Mouse (Mus musculus) limb, embryonic 12.5 days (tissue): ENCODE measurements around the gene Rabepk. TPM values are rescaled to one million over a fixed set of nuclear protein-coding genes. Genes with fewer than 3 reads are reported as not detected.

ENCODE experiments used
- ATAC-seq: fragments of 200-750 bp; cut with Nextera tagmentation; 2 replicates; pipeline ENCODE4 v1.8.0; 2017; ENCODE audit warnings: low read depth, moderate TSS enrichment; ENCODE audit not compliant: insufficient number of reproducible peaks, insufficient read depth, low FRiP score, low TSS enrichment
- H3K27ac ChIP-seq: fragments of 300-500 bp; sonication (generic); 2 replicates; pipeline ENCODE4 v1.5.1; 2016; ENCODE audit warnings: mild to moderate bottlenecking, moderate library complexity
- H3K27me3 ChIP-seq: fragments of 300-500 bp; sonication (generic); 2 replicates; pipeline ENCODE4 v1.6.1; 2016; ENCODE audit warnings: mild to moderate bottlenecking, moderate library complexity
- H3K36me3 ChIP-seq: fragments of 300-500 bp; sonication (generic); 2 replicates; pipeline ENCODE4 v1.6.1; 2016; ENCODE audit warnings: mild to moderate bottlenecking, moderate library complexity
- H3K4me1 ChIP-seq: fragments of 300-500 bp; sonication (generic); replicated peaks from 2 replicates; pipeline ENCODE4 v1.6.1; 2016
- H3K4me2 ChIP-seq: fragments of 300-500 bp; sonication (generic); 2 replicates; pipeline ENCODE4 v1.6.1; 2016; ENCODE audit warnings: mild to moderate bottlenecking, moderate library complexity
- H3K4me3 ChIP-seq: fragments of 300-500 bp; sonication (generic); replicated peaks from 2 replicates; pipeline ENCODE4 v1.5.1; 2016; ENCODE audit warnings: mild to moderate bottlenecking
- H3K9ac ChIP-seq: fragments of 300-500 bp; sonication (generic); replicated peaks from 2 replicates; pipeline ENCODE4 v1.6.1; 2016; ENCODE audit warnings: mild to moderate bottlenecking, moderate library complexity
- H3K9me3 ChIP-seq: fragments of 300-500 bp; sonication (generic); 2 replicates; pipeline ENCODE4 v1.6.1; 2016; ENCODE audit warnings: mild to moderate bottlenecking, moderate library complexity
- WGBS: fragments of 180-500 bp; shearing (Covaris S2); methylation state at CpG from one replicate; pipeline ENCODE4 v1.1.7; 2016; 5-methylcytosine and 5-hydroxymethylcytosine counted together
- polyA plus RNA-seq: library from polyadenylated mRNA; unstranded; fragments of >200 nt; fragmentation: Nextera tagmentation; extraction: Ambion mirVana; gene quantifications from 2 replicates; pipeline ENCODE4 v1.2.1, GENCODE M21; 2016

Gene Rabepk
- polyA plus RNA-seq, 1 experiment from 2014 or later: 33.4 TPM

- WGBS: 73% methylated on average over 1 of the region's 1 CpGs
- peaks cover 92% of the 10 kb centered on the region for H3K36me3 ChIP-seq
- H3K9me3 ChIP-seq: no peaks in the 10 kb centered on the region
- no peak overlapping the region for H3K4me3 ChIP-seq
- H3K27ac ChIP-seq: no peak overlapping the region
- H3K9ac ChIP-seq: no peak overlapping the region
- H3K27me3 ChIP-seq: no peaks in the 10 kb centered on the region
- peaks cover 42% of the 10 kb centered on the region for H3K4me1 ChIP-seq
- H3K4me2 ChIP-seq: peak overlapping the region; percentile 78
- no peak for ATAC-seq
Measured at GRCm38 (mm10) chr2:34777237-34777868, 22.4 kb downstream of the Rabepk start.

DNA sequence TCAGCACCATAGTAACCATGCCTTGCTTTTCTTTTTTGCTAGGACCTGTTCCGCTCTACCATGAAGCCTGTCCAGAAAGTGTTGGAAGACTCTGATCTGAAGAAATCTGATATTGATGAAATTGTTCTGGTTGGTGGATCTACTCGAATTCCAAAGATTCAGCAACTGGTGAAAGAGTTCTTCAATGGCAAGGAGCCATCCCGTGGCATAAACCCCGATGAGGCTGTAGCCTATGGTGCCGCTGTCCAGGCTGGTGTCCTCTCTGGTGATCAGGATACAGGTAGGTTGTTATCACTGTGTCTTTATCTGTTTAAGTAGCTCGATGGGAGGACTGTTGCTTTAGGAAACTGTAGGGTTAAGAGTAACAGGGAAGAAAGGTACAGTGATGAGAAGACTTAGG is 25.2 kb downstream of the Rabepk start:
- WGBS: 94% methylated on average over 6 of the region's 6 CpGs
- peak overlapping the region; percentile 78 for H3K4me2 ChIP-seq
- H3K27me3 ChIP-seq: no peaks in the 10 kb centered on the region
- peaks cover 49% of the 10 kb centered on the region for H3K4me1 ChIP-seq
- ATAC-seq: no peak
- peaks cover 69% of the 10 kb centered on the region for H3K36me3 ChIP-seq
- H3K9ac ChIP-seq: no peak overlapping the region
- H3K27ac ChIP-seq: no peak overlapping the region
- H3K9me3 ChIP-seq: no peaks in the 10 kb centered on the region
- peak overlapping the region; percentile 99 for H3K4me3 ChIP-seq

DNA sequence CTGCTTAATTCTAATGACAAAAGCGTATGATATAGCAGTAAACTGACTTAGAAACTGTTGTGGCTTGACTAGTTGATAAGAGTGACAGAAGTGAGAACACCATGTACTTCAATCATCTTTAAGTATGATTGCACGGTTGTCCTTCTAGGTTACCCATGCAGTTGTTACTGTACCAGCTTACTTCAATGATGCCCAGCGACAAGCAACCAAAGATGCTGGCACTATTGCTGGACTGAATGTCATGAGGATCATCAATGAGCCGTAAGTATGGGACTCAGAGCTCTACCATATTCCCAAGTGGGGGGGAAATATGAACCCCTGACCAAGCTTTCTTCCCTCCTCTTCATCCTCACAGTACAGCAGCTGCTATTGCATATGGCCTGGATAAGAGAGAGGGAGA is 26.0 kb downstream of the Rabepk start:
- WGBS: 90% methylated on average over 4 of the region's 4 CpGs

DNA sequence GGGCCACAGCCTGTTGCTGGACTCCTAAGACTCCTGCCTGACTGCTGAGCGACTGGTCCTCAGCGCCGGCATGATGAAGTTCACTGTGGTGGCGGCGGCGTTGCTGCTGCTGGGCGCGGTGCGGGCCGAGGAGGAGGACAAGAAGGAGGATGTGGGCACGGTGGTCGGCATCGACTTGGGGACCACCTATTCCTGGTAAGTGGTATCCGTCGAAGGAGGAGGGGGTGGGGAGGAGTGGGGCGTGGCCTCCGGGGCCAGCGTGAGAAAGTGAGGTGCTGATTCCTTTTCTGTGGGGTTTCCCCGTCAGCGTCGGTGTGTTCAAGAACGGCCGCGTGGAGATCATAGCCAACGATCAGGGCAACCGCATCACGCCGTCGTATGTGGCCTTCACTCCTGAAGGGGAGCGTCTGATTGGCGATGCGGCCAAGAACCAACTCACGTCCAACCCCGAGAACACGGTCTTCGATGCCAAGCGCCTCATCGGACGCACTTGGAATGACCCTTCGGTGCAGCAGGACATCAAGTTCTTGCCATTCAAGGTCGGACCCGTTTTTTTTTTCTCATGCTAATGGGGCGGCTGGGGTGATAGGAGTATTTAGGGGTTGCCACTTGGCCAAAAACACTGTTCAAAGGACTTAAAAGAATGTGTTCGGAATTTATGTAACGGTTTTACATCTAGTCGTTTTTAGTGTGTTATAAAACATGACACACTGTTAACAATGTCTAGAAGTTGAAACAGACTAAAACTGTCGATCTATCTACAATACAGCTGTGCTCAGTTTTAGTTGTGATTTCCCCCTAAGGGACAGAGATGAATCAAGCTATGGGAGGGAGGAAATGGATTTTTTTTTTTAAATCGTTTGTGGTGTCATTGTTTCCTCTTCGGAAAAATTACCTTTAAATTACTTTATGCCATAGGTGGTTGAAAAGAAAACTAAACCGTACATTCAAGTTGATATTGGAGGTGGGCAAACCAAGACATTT is 27.2 kb downstream of the Rabepk start:
- Histone ChIP-seq H3K4me1 (peaks cover 49% of the 10 kb centered on the region), H3K27ac (peak overlapping the region; percentile 92)
- WGBS: 4% methylated on average over 50 of the region's 50 CpGs

More for the DNA sequence above, 26.0 kb downstream of the Rabepk start:
- no peak for ATAC-seq
- H3K9me3 ChIP-seq: no peaks in the 10 kb centered on the region
- no peak overlapping the region for H3K9ac ChIP-seq
- peaks cover 49% of the 10 kb centered on the region for H3K4me1 ChIP-seq
- H3K27me3 ChIP-seq: no peaks in the 10 kb centered on the region
- H3K4me3 ChIP-seq: peak overlapping the region; percentile 99
- peak overlapping the region; percentile 78 for H3K4me2 ChIP-seq
- no peak overlapping the region for H3K27ac ChIP-seq
- H3K36me3 ChIP-seq: peaks cover 61% of the 10 kb centered on the region

GRCm38 (mm10) chr2:34771368-34772226 is 28.1 kb downstream of the Rabepk start, which contains the start of gene Hspa5:
TSS of gene Hspa5 (plus strand) at chr2:34771970.
- Histone ChIP-seq H3K9ac (peak within 1 kb of the TSS; percentile 98), H3K4me2 (peak within 1 kb of the TSS; percentile 78), H3K36me3 (peaks cover 41% of the 10 kb centered on the region), H3K4me3 (peak within 1 kb of the TSS; percentile 99), H3K4me1 (peaks cover 41% of the 10 kb centered on the region), H3K27ac (peak within 1 kb of the TSS; percentile 92), H3K9me3 (peaks cover 5% of the 10 kb centered on the region; the same call in 1 of the 2 replicates), H3K27me3 (no peaks in the 10 kb centered on the region)
- WGBS: under 1% methylated on average over 60 of the region's 60 CpGs
- peak; percentile 99 for ATAC-seq

More for the DNA sequence above, 27.2 kb downstream of the Rabepk start:
- Histone ChIP-seq H3K36me3 (peaks cover 51% of the 10 kb centered on the region), H3K27me3 (no peaks in the 10 kb centered on the region), H3K4me3 (peak overlapping the region; percentile 99), H3K9ac (peak overlapping the region; percentile 98), H3K4me2 (peak overlapping the region; percentile 78), H3K9me3 (no peaks in the 10 kb centered on the region)
- no peak; the same call in none of the 2 replicates for ATAC-seq

GRCm38 (mm10) chr2:34770951-34771350 is 28.8 kb downstream of the Rabepk start:
- 4% methylated on average over 6 of the region's 6 CpGs for WGBS
- peak overlapping the region; percentile 88 for H3K9ac ChIP-seq
- ATAC-seq: no peak

DNA sequence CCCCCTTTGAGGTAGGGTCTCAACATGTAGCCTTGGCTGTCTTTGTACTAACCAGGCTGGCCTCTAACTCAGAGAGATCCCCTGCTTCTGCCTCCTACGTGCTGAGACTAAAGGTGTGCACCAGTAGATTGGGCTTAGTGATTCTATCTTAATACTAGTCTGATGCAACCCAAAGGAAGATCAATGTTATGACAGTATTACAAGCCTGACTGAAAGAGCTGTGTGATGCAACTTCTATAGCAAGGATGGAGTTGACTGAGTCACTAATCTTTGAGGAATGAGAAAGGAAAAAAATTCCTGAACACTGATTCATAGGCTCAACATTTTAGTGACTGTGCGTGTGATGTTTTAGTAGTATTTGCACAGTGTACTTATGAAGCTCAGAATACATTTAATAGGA is 29.7 kb downstream of the Rabepk start:
- H3K27me3 ChIP-seq: no peaks in the 10 kb centered on the region
- H3K9ac ChIP-seq: no peak overlapping the region
- ATAC-seq: no peak
- WGBS: 90% methylated on average over 2 of the region's 2 CpGs
- peak overlapping the region; percentile 99; the same call in 1 of the 2 replicates for H3K4me3 ChIP-seq
- H3K9me3 ChIP-seq: peaks cover 5% of the 10 kb centered on the region; the same call in 1 of the 2 replicates
- H3K4me1 ChIP-seq: peaks cover 28% of the 10 kb centered on the region
- no peak overlapping the region for H3K27ac ChIP-seq
- peaks cover 26% of the 10 kb centered on the region for H3K36me3 ChIP-seq
- H3K4me2 ChIP-seq: peak overlapping the region; percentile 72

More at GRCm38 (mm10) chr2:34770951-34771350, 28.8 kb downstream of the Rabepk start:
- Histone ChIP-seq H3K4me1 (peaks cover 36% of the 10 kb centered on the region), H3K27ac (peak overlapping the region; percentile 87), H3K4me3 (peak overlapping the region; percentile 99), H3K27me3 (no peaks in the 10 kb centered on the region), H3K4me2 (peak overlapping the region; percentile 72), H3K9me3 (peaks cover 5% of the 10 kb centered on the region; the same call in 1 of the 2 replicates), H3K36me3 (peaks cover 35% of the 10 kb centered on the region)

DNA sequence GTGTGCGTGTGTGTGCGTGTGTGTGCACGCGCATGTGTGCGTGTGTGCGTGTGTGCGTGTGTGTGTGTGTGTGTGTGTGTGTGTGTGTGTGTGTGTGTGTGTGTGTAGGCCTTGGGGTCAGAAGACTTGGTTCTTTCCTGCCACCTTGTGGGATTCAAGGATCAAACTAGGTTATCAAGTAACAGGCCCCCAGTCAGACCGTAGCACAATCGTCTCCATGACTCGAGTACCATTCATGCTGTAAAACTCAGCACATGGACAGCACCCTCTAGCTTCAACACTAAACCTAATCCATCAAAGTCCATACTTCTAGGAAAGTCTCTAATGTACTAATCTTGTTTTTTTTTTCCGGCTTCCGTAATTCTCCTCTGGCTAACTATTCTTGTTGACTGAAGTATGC is 34.9 kb downstream of the Rabepk start:
- no peaks in the 10 kb centered on the region for H3K4me1 ChIP-seq
- no peak for ATAC-seq
- no peak overlapping the region for H3K9ac ChIP-seq
- 81% methylated on average over 12 of the region's 12 CpGs for WGBS
- no peaks in the 10 kb centered on the region for H3K27me3 ChIP-seq
- no peaks in the 10 kb centered on the region for H3K36me3 ChIP-seq
- no peak overlapping the region for H3K27ac ChIP-seq
- no peak overlapping the region for H3K4me3 ChIP-seq
- no peak overlapping the region for H3K4me2 ChIP-seq
- peaks cover 5% of the 10 kb centered on the region; the same call in 1 of the 2 replicates for H3K9me3 ChIP-seq

GRCm38 (mm10) chr2:34762872-34763271 is 36.8 kb downstream of the Rabepk start:
- no peak for ATAC-seq
- H3K4me2 ChIP-seq: no peak overlapping the region
- H3K9ac ChIP-seq: no peak overlapping the region
- H3K4me3 ChIP-seq: no peak overlapping the region
- no peaks in the 10 kb centered on the region for H3K27me3 ChIP-seq
- H3K4me1 ChIP-seq: no peaks in the 10 kb centered on the region
- H3K36me3 ChIP-seq: no peaks in the 10 kb centered on the region
- 56% methylated on average over 2 of the region's 2 CpGs for WGBS
- peaks cover 5% of the 10 kb centered on the region; the same call in 1 of the 2 replicates for H3K9me3 ChIP-seq
- no peak overlapping the region for H3K27ac ChIP-seq

GRCm38 (mm10) chr2:34762174-34762573 is 37.5 kb downstream of the Rabepk start:
- Histone ChIP-seq H3K4me3 (no peak overlapping the region), H3K9me3 (peaks cover 2% of the 10 kb centered on the region; the same call in 1 of the 2 replicates), H3K4me2 (no peak overlapping the region), H3K36me3 (no peaks in the 10 kb centered on the region), H3K9ac (no peak overlapping the region), H3K27ac (no peak overlapping the region), H3K27me3 (no peaks in the 10 kb centered on the region), H3K4me1 (no peaks in the 10 kb centered on the region)
- 91% methylated on average over 2 of the region's 2 CpGs for WGBS
- ATAC-seq: no peak
